Mouse (Mus musculus) heart, postnatal 36 days (tissue): ENCODE measurements at regions not wholly inside any gene's neighbourhood (a gene's known extent, or its start where the extent isn't known, plus 50 kb on each side); places are given as distances from the start of the nearest gene placed in this dataset.

ENCODE experiments used
- DNase-seq, 2 experiments: peaks; one replicate each; pipeline ENCODE4 v3.0.0; 2021 to 2022
- intact Hi-C: fragments of 180-260 bp; cut with DNase I; formaldehyde crosslinking; loops from one replicate; pipeline ENCODE4 v1.15.1; 2025

GRCm38 (mm10) chr1:182690323-182690722 lies 58.7 kb downstream of the Ccdc185 start:
- DNase-seq = no peak
- intact Hi-C loops = no loop called here

DNA sequence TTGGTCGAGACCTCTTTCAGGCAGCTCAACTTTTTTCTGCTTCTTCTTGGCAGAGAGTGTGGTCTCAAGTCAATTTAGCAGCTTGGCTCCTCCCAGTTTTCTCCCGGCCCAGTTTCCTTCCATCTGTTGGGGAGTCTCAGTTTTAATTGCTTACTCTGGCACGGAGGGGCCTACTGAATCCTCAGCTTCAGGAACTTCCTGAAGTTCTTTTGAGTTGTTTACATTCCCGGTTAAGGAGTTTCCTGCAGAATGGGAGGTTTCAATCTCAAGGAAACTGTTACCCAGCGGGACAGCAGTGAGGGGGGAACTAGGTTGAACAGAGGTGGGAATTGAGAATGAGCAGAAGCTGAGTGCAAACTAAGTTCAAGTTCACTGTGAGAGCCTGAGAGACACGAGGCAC lies 59.2 kb downstream of the Ccdc185 start:
- intact Hi-C loops = no loop called here

DNA sequence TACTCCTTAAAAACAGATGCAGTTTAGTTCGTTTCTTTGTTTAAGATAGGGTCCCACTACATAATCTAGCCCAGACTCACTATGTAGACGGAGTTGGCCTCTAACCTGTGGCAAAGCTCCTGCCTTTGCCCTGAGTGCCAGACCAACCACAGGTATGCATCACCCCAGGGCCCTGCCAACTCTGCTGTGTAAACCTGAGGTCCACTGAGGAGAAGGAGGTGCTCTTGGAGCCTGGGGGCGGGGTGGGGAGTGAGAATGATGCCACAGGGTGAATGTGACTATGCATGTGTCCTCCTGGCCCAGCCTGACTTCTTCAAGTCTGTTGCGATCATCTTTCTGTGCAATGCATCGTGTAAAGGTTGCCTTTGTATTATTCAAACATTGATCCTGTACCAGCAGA lies 61.8 kb downstream of the Ccdc185 start:
- intact Hi-C loops = no loop called here
- DNase-seq = no peak

More for the DNA sequence above, 59.2 kb downstream of the Ccdc185 start:
- no peak for DNase-seq

GRCm38 (mm10) chr1:182686231-182686630 lies 62.7 kb downstream of the Ccdc185 start:
- DNase-seq = no peak
- intact Hi-C loops = no loop called here

DNA sequence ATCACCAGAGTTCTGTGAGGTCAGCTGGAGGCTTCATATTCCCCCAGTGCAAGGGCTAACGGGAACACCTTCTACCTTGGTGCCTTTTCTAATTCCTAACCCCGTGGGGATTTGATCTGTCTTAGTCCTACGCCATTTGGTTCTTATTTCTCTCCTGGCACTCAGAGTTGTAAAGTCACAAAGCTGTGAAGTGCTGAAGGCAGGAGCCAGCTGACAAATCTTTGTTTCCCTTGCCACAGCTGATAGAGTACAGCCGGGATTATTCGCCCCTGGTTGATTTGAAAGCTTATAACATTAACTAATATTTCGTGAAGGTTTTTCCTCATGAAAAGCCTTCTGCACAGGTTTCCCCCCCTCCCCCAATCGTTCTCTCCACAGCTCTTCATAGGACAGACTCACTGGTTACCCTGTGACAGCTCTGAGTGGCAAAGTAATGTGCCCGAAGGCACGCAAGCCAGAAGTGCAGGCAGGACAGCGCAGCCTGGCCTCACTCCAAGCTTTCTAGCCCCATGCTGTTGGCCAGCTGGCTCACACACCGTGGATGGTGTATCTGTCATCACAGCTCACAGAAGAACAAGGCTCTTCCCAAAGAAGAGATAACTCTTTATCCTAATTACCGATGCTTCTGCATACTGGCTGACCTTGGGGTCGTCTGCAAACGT lies 66.3 kb downstream of the Ccdc185 start:
- intact Hi-C loops = no loop called here
- peak; percentile 48 to 59 for DNase-seq
